24 mouse cellular contexts compared by ENCODE assay signal in the genomic region with DNA sequence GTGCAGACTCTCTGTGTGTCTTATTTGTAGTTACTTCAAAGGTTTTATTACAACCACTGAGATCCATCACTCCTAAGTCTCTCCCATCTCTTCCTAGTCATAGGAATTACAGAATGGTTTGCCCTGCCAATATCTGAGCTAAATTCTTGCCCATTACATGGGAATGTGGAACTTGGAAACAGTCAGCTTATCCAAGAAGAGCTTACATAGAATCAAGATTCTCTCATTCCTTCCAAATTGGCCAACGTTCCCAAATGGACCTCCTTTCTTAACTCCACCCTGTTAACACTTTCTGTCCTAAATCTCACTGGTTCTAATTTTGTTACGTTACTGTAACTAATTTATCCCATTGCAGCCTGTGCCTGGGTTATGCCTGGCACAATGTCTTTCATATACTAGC.
"Had no signal": no experiment of that assay in that cellular context is flagged by ENCODE, and none has a peak within 500 bp of the region (broad histone marks: within the 10 kb centered on the region; RNA-seq: fewer than 3 reads in every experiment).

No protein-coding gene starts in this region.

- H3K27ac ChIP-seq: heart, embryonic 10.5 days; heart, embryonic 13.5 days; heart, embryonic 15.5 days; hindbrain, embryonic 10.5 days; hindbrain, embryonic 12.5 days; hindbrain, embryonic 14.5 days; intestine, embryonic 15.5 days; layer of hippocampus, adult 2 months; left cerebral cortex, adult 2 months; limb, embryonic 10.5 days; limb, embryonic 12.5 days; liver, embryonic 13.5 days; liver, embryonic 15.5 days had no signal

- H3K4me3 ChIP-seq: heart, embryonic 10.5 days; heart, embryonic 13.5 days; heart, embryonic 15.5 days; hindbrain, embryonic 10.5 days; hindbrain, embryonic 12.5 days; intestine, embryonic 15.5 days; layer of hippocampus, adult 2 months; left cerebral cortex, adult 2 months; limb, embryonic 10.5 days; limb, embryonic 12.5 days; liver, embryonic 13.5 days; liver, embryonic 15.5 days had no signal

- H3K4me1 ChIP-seq: hindbrain, embryonic 12.5 days; liver, embryonic 13.5 days; liver, embryonic 15.5 days had no signal

- H3K27me3 ChIP-seq: heart, embryonic 13.5 days; heart, embryonic 15.5 days; hindbrain, embryonic 12.5 days; intestine, embryonic 15.5 days; limb, embryonic 12.5 days; liver, embryonic 13.5 days; liver, embryonic 15.5 days had no signal

- DNase-seq: gastrocnemius, postnatal 14 days; gastrocnemius, postnatal 36 days; heart, adult 18-20 months; heart, postnatal 14 days; heart, postnatal 36 days; kidney, adult 18-20 months; kidney, adult 9 months; kidney, postnatal 10 days; kidney, postnatal 25 days; kidney, postnatal 4 days; liver; liver, embryonic 13.5 days had no signal

- H3K36me3 ChIP-seq: heart, embryonic 13.5 days; heart, embryonic 15.5 days; hindbrain, embryonic 10.5 days; hindbrain, embryonic 12.5 days; intestine, embryonic 15.5 days; limb, embryonic 10.5 days; limb, embryonic 12.5 days; liver, embryonic 13.5 days; liver, embryonic 15.5 days had no signal
